Mouse (Mus musculus) liver, embryonic 11.5 days (tissue): ENCODE data around the gene Ap2m1. TPM values are rescaled to one million over a fixed set of nuclear protein-coding genes. Genes with fewer than 3 reads are reported as not detected.

ENCODE experiments used
- ATAC-seq: fragments of 200-750 bp; cut with Nextera tagmentation; replicated peaks from 2 replicates; pipeline ENCODE4 v1.8.0; 2017; ENCODE audit warnings: moderate number of reproducible peaks, mild to moderate bottlenecking, moderate TSS enrichment, moderate library complexity; ENCODE audit not compliant: low FRiP score
- DNase-seq: peaks from one replicate; pipeline ENCODE4 v3.0.0-alpha.2; 2017; ENCODE audit warnings: low spot score
- H3K27ac ChIP-seq: fragments of 300-500 bp; sonication (generic); 2 replicates; pipeline ENCODE4 v1.5.1; 2014; ENCODE audit warnings: mild to moderate bottlenecking, low read depth, low read length, control low read depth
- H3K27me3 ChIP-seq: fragments of 300-500 bp; sonication (generic); replicated peaks from 2 replicates; pipeline ENCODE4 v1.6.1; 2014; ENCODE audit warnings: low read length, mixed read lengths; ENCODE audit not compliant: control insufficient read depth, insufficient read depth
- H3K36me3 ChIP-seq: fragments of 300-500 bp; sonication (generic); 2 replicates; pipeline ENCODE4 v1.6.1; 2014; ENCODE audit warnings: mild to moderate bottlenecking, low read length, moderate library complexity, mixed read lengths; ENCODE audit not compliant: control insufficient read depth, insufficient read depth
- H3K4me1 ChIP-seq: fragments of 300-500 bp; sonication (generic); replicated peaks from 2 replicates; pipeline ENCODE4 v1.6.1; 2014; ENCODE audit warnings: low read length, mixed read lengths; ENCODE audit not compliant: control insufficient read depth, insufficient read depth
- H3K4me2 ChIP-seq: fragments of 300-500 bp; sonication (generic); 2 replicates; pipeline ENCODE4 v1.6.1; 2014; ENCODE audit warnings: mild to moderate bottlenecking, control low read depth, moderate library complexity
- H3K4me3 ChIP-seq: fragments of 300-500 bp; sonication (generic); 2 replicates; pipeline ENCODE4 v1.5.1; 2014; ENCODE audit warnings: low read depth, low read length, control low read depth
- H3K9ac ChIP-seq: fragments of 300-500 bp; sonication (generic); 2 replicates; pipeline ENCODE4 v1.6.1; 2014; ENCODE audit warnings: low read depth, low read length, control low read depth
- H3K9me3 ChIP-seq: fragments of 300-500 bp; sonication (generic); 2 replicates; pipeline ENCODE4 v1.6.1; 2016; ENCODE audit warnings: low read length, inconsistent platforms, mixed read lengths; ENCODE audit not compliant: control insufficient read depth
- WGBS: fragments of 180-500 bp; shearing (Covaris S2); extraction: QIAGEN DNeasy Blood & Tissue Kit; methylation state at CpG from one replicate; pipeline ENCODE4 v1.1.7; 2014; 5-methylcytosine and 5-hydroxymethylcytosine counted together
- polyA plus RNA-seq: library from polyadenylated mRNA; unstranded; fragments of >200 nt; fragmentation: Nextera tagmentation; extraction: Ambion mirVana; gene quantifications from 2 replicates; pipeline ENCODE4 v1.2.1, GENCODE M21; 2014

Ap2m1 gene
- polyA plus RNA-seq, 1 experiment from 2014 or later, result 519 TPM

GRCm38 (mm10) chr16:20517216-20517615 lies 18.1 kb upstream of the Ap2m1 start:
- Histone ChIP-seq H3K9me3 (no peaks in the 10 kb centered on the region), H3K4me1 (peaks cover 6% of the 10 kb centered on the region; the same call in 1 of the 2 replicates), H3K36me3 (peaks cover 2% of the 10 kb centered on the region; the same call in 1 of the 2 replicates), H3K4me3 (peak overlapping the region; percentile 96), H3K4me2 (peak overlapping the region; percentile 91), H3K9ac (peak overlapping the region; percentile 95), H3K27ac (peak overlapping the region; percentile 85), H3K27me3 (no peaks in the 10 kb centered on the region)
- WGBS, result under 1% methylated on average over 26 of the region's 26 CpGs
- DNase-seq (no peak), ATAC-seq (peak; percentile 50)

- H3K27ac ChIP-seq, result peak overlapping the region; percentile 85
- H3K4me3 ChIP-seq, result peak overlapping the region; percentile 96
- DNase-seq, result peak; percentile 54
- H3K4me1 ChIP-seq, result peaks cover 6% of the 10 kb centered on the region; the same call in 1 of the 2 replicates
- H3K9me3 ChIP-seq, result no peaks in the 10 kb centered on the region
- H3K27me3 ChIP-seq, result no peaks in the 10 kb centered on the region
- WGBS, result 18% methylated on average over 6 of the region's 6 CpGs
- peak; percentile 47 for ATAC-seq
- peak overlapping the region; percentile 95 for H3K9ac ChIP-seq
- peak overlapping the region; percentile 91 for H3K4me2 ChIP-seq
- peaks cover 2% of the 10 kb centered on the region; the same call in 1 of the 2 replicates for H3K36me3 ChIP-seq
Observed at GRCm38 (mm10) chr16:20517701-20518374, 17.4 kb upstream of the Ap2m1 start.

- peaks cover 2% of the 10 kb centered on the region; the same call in 1 of the 2 replicates for H3K4me1 ChIP-seq
- ATAC-seq, result no peak
- DNase-seq, result no peak
- H3K4me2 ChIP-seq, result no peak overlapping the region
- no peaks in the 10 kb centered on the region for H3K9me3 ChIP-seq
- 87% methylated on average over 10 of the region's 10 CpGs for WGBS
- H3K36me3 ChIP-seq, result peaks cover 43% of the 10 kb centered on the region
- no peak overlapping the region for H3K9ac ChIP-seq
- H3K27me3 ChIP-seq, result no peaks in the 10 kb centered on the region
- H3K4me3 ChIP-seq, result no peak overlapping the region
- no peak overlapping the region for H3K27ac ChIP-seq
Observed at GRCm38 (mm10) chr16:20523886-20524285, 11.4 kb upstream of the Ap2m1 start.

- Histone ChIP-seq H3K27ac (0 out of 2 replicates have a peak overlapping the region, but pooled peaks have one; percentile 34), H3K36me3 (peaks cover 52% of the 10 kb centered on the region), H3K4me2 (no peak overlapping the region), H3K27me3 (no peaks in the 10 kb centered on the region), H3K4me3 (no peak overlapping the region), H3K4me1 (no peaks in the 10 kb centered on the region), H3K9me3 (no peaks in the 10 kb centered on the region), H3K9ac (no peak overlapping the region)
- DNase-seq (no peak), ATAC-seq (peak; percentile 90)
- WGBS, result 72% methylated on average over 5 of the region's 5 CpGs
Observed at GRCm38 (mm10) chr16:20528779-20529178, 6.5 kb upstream of the Ap2m1 start.

- Histone ChIP-seq H3K36me3 (peaks cover 46% of the 10 kb centered on the region), H3K4me3 (no peak overlapping the region), H3K9ac (no peak overlapping the region), H3K27me3 (no peaks in the 10 kb centered on the region), H3K27ac (0 out of 2 replicates have a peak overlapping the region, but pooled peaks have one; percentile 34), H3K4me1 (no peaks in the 10 kb centered on the region), H3K4me2 (no peak overlapping the region), H3K9me3 (no peaks in the 10 kb centered on the region)
- ATAC-seq, result no peak
- DNase-seq, result no peak
- 89% methylated on average over 1 of the region's 1 CpGs for WGBS
Observed at GRCm38 (mm10) chr16:20529375-20529774, 5.9 kb upstream of the Ap2m1 start.

GRCm38 (mm10) chr16:20530941-20531340 lies 4.3 kb upstream of the Ap2m1 start:
- Histone ChIP-seq H3K4me3 (no peak overlapping the region), H3K27me3 (no peaks in the 10 kb centered on the region), H3K36me3 (peaks cover 37% of the 10 kb centered on the region), H3K4me1 (no peaks in the 10 kb centered on the region), H3K27ac (no peak overlapping the region), H3K4me2 (no peak overlapping the region), H3K9ac (no peak overlapping the region), H3K9me3 (no peaks in the 10 kb centered on the region)
- 94% methylated on average over 20 of the region's 20 CpGs for WGBS
- DNase-seq, result no peak
- ATAC-seq, result no peak

- peak overlapping the region; percentile 76; the same call in 1 of the 2 replicates for H3K4me3 ChIP-seq
- no peak overlapping the region for H3K9ac ChIP-seq
- no peaks in the 10 kb centered on the region for H3K27me3 ChIP-seq
- ATAC-seq, result no peak
- DNase-seq, result no peak
- H3K9me3 ChIP-seq, result no peaks in the 10 kb centered on the region
- WGBS, result 49% methylated on average over 10 of the region's 10 CpGs
- H3K36me3 ChIP-seq, result peaks cover 33% of the 10 kb centered on the region
- peak overlapping the region; percentile 46 for H3K4me2 ChIP-seq
- no peak overlapping the region for H3K27ac ChIP-seq
- peaks cover 19% of the 10 kb centered on the region for H3K4me1 ChIP-seq
Observed at GRCm38 (mm10) chr16:20534617-20535295, 522 bp upstream of the Ap2m1 start.

- ATAC-seq, result no peak
Observed at GRCm38 (mm10) chr16:20536081-20536665, 895 bp downstream of the Ap2m1 start.

More at GRCm38 (mm10) chr16:20536081-20536665, 895 bp downstream of the Ap2m1 start:
- no peak for DNase-seq
- no peaks in the 10 kb centered on the region for H3K27me3 ChIP-seq
- WGBS, result 27% methylated on average over 9 of the region's 9 CpGs
- peak overlapping the region; percentile 76 for H3K4me3 ChIP-seq
- peak overlapping the region; percentile 75 for H3K9ac ChIP-seq
- peak overlapping the region; percentile 72 for H3K4me2 ChIP-seq
- H3K4me1 ChIP-seq, result peaks cover 28% of the 10 kb centered on the region
- H3K27ac ChIP-seq, result peak overlapping the region; percentile 78
- H3K36me3 ChIP-seq, result peaks cover 38% of the 10 kb centered on the region
- no peaks in the 10 kb centered on the region for H3K9me3 ChIP-seq
